Mouse (Mus musculus) cortical plate, adult 2 months (tissue): ENCODE measurements around the gene Lyz2.

Source experiments
- CTCF ChIP-seq: fragments of 200-500 bp; IDR thresholded peaks from 2 replicates; pipeline ENCODE4 v1.5.1; 2011; ENCODE audit warnings: mild to moderate bottlenecking, control low read depth, low read length; ENCODE audit not compliant: insufficient read depth; ENCODE audit errors: extremely low read depth
- POLR2A ChIP-seq: fragments of 200-500 bp; IDR thresholded peaks from 2 replicates; pipeline ENCODE4 v1.6.1; 2011; ENCODE audit warnings: mild to moderate bottlenecking, low read length, control low read depth; ENCODE audit not compliant: insufficient read depth; ENCODE audit errors: extremely low read depth

- TF ChIP-seq POLR2A (no peak), CTCF (no peak)
Observed at GRCm38 (mm10) chr10:117275681-117276369, 6.3 kb downstream of the Lyz2 start.
